Mouse (Mus musculus): ENCODE measurements around the gene Dusp11. TPM values are rescaled to one million over a fixed set of nuclear protein-coding genes. Genes with fewer than 3 reads are reported as not detected.
A peak's percentile ranks its signal among the peaks of the same experiment; 100 is the strongest.
"Not testable (repeated sequence)": the region's sequence is repeated elsewhere in the genome, so short reads cannot be mapped to it uniquely, and the experiment has no call there.

The Dusp11 gene
- total RNA-seq, 2 experiments from 2014 or later, result 56.0 to 94.4 TPM

DNA sequence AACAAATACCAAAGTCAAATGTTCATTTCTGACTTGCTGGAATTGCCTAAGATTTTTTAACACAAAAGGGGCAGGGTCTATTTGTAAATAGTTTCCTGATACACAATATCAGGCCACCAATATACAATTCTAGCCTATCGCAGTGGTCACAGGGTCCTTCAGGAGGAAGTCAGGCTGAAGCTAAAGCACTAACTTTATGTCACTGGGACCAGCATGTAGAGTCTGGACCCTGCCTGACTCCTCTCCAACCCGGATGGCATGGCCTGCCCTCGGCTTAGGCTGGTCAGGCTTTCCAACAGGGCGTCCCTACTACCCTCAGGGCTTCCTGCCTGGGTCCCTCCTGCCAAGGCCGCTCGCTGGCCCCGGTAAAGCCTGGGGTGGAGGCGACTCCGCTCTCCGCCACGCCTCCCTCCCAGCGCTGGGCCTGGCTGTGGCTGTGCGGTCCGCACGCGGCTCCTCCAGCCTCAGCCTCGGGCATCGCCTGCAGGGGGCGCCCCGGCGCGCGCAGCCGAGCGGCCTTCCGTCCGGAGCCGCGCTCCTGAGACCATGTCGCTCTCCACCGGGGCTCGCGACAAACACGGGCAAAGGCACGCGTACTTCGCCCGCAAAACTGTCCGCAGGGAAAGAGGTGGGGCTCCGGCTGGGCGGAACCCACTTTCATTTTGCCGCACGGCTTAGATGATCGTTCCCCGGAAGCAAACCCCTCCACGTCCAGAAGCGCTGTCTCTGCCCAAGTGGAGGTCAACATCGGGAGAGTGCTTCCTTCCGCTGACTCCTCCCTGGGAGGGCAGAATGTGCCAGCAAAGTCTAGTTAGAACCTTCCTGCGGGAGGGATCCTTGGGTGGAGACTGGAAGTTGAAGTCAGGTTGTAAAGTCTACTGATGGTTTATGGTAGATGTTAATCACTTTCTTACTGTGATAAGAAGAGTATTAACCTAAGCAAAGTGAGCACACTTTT lies 24.7 kb downstream of the Dusp11 start:
- peak; percentile 66 to 74 for DNase-seq (ENCODE audit: extremely low spot score in 1 of 2, low spot score in 1 of 2)

DNA sequence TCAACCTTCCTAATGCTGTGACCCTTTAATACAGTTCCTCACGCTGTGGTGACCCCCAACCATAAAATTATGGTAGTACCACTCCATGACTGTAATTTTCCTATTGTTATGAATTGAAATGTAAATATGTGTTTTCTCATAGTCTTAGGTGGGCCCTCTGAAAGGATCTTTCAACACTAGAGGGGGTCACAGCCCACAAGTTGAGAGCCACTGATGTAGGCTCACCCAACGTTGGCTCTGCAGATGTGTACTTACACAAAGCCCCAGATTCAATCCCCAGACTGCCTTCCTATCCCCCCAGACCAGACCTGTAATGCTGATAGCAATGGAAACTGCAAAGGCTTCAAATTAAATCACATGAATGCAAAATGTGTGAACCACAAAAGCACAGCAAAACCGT lies 25.8 kb downstream of the Dusp11 start:
- DNase-seq (ENCODE audit: extremely low spot score in 1 of 2, low spot score in 1 of 2), result no peak

DNA sequence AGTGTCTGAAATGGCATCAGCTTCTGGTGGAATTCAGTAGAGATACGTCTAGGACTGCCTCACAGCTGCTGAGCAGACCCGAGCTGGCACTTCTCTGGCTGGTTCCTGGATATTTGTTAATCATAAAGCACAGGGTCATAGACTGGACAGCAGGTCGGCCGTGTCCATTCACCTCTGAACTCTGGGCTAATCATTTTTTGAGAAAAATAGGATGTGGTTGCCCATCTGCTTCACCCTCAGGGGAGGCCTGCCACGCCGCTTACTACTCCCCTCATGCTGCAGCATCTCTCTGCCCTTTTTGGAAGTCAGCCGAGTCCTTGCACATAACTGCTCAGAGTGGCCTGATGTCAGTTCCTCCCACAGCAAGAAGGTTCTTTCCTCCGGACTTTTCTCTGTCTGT lies 27.4 kb downstream of the Dusp11 start:
- DNase-seq (ENCODE audit: extremely low spot score in 1 of 2, low spot score in 1 of 2), result no peak

DNA sequence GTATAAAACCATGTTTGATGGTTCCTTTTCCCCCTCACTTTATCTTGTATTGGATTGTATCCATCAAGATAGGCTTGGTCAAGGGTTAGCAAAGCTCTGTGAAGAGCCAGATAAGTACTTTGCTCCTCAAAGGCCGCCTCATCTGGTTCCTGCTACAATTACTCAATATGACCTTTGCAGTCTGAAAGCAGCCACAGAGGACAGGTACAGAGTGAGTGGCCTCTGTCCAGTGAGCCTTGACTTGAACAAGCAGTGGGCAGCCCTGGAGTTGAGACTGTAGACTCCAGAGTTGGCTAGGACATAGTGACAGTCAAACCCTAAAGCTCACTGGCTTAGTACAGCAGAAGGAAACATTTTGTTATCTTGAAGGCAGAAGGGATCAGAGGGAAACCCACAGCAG lies 32.2 kb downstream of the Dusp11 start:
- DNase-seq (ENCODE audit: extremely low spot score in 1 of 2, low spot score in 1 of 2), result no peak

DNA sequence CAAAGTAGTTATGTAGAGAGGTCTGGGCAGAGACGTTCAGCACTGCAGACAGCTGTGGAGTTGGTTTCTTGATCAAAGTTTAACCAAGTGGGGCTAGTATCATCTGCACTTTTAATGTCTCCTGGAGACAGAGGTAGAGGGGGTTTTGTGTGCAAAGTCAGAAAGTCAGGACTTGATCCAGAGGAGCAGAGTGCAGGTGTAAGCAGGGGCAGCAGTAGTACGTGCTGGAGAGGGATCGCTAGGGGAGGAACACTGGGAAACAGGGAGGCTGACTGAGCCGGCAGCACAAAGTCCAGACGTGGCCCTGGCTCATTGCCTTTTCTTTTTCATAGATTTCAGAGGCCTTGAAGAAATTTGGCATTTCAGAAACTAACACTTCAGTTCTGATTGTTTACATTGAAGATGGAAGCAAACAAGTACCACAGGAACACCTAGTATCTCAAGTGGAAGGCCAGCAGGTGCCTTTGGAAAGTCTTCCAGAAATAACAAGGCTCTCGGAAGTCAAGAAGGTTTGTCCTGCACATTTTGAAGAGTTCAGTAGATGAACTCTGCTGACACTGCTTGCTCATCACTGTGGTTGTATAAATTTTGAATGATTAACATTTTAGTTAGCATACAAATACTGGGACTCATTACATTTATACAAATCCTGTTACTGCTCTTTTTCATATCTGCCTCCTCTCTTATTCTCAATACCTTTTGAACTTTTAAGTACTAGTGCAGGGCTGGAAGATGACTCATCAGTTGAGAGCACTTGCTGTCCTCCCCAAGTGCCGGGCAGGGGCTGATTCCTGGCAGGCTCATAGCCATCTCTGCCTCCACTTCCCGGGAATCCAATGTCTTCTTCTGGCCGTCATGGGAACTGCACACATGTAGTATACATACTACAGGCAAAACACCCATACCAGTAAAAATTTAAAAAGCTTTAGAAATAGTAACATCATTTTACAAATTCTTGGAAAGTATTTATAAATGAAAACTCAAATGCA lies 33.7 kb downstream of the Dusp11 start:
- no peak for DNase-seq (ENCODE audit: extremely low spot score in 1 of 2, low spot score in 1 of 2)

DNA sequence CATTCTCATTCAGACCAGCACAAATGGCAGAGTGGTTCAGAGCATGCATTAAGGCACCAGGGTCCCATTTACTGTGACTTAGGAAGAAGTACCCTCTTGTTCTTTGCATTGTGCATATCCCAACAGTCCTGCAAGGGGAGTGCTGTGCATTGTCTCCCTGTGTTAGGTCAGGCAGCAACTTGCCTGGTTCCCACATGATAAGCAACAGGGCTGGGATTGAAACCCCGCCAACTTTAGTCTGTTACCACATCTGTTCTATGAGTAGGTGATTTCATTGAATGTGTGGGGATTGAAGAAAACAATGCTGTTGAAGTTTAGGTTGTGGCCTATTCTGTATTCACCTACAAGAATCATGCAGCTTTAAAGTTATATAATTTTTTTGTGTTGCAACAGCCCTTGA lies 34.8 kb downstream of the Dusp11 start:
- no peak for DNase-seq (ENCODE audit: extremely low spot score in 1 of 2, low spot score in 1 of 2)

DNA sequence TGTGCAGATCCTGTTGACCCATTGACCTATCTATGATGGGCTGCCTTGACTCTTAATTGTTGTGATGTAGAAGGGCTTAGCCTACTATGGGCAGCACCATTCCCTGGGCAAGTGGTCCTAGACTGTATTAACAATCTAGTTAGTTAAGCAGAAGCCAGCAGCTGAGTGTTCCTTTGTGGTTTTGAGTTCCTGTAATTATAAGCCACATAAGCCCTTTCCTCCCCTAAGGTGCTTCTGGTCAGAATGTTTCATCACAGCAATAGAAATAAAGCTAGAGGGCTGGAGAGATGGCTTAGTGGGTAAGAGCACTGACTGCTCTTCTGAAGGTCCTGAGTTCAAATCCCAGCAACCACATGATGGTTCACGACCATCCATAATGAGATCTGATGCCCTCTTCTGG lies 37.8 kb downstream of the Dusp11 start:
- no peak for DNase-seq (ENCODE audit: extremely low spot score in 1 of 2, low spot score in 1 of 2)

DNA sequence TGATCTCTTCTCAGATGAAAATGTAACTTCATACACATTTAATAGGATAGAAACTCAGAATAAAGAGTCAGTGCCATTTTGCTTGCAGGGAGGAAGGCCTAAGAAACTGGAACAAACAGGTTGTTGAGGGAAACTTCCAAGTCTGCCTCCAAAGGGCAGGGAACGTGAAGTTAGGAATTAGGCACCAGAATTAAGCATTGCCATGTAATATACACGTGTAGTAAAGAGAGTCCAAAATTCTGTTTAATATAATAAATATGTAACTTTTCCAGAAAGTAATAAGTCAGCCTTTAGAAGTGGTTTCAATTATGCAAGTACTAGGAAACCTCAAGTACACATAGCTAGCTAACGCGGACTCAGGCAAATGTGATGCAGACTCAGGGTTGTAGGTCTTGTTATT lies 42.1 kb downstream of the Dusp11 start:
- DNase-seq (ENCODE audit: extremely low spot score in 1 of 2, low spot score in 1 of 2), result no peak

DNA sequence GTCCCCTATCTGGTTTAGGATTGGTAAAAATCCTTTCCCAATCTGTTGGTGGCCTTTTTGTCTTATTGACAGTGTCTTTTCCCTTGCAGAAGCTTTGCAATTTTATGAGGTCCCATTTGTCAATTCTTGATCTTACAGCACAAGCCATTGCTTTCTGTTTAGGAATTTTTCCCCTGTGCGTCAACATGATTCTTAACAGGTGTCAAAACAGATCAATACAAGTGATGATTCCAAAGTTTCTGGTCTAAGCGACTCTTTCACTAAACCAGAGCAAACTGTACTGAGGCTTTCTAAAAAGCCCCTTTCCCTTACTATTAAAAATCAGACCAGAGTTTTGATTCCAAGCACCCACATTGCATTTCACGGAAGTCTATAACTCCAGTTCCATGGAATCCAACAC lies 43.1 kb downstream of the Dusp11 start:
- not testable (repeated sequence) for DNase-seq (ENCODE audit: extremely low spot score in 1 of 2, low spot score in 1 of 2)

DNA sequence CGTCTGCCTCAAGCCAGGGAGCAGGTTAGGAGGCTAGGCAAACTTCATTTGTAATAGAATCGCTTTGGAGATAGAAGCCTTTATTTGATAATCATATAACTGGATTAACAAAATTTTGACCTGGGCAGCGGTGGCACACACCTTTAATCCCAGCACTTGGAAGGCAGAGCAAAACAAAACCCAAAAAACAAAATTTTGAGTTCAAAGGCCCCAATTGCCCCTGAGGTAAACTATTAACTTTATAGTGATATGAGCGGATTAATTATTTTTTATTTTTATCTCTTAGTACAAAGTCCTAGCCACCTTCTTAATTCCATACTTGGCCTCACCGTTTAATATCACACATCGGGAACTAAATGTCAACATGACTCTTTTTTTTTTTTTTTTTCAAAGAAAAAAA lies 44.9 kb downstream of the Dusp11 start:
- DNase-seq (ENCODE audit: extremely low spot score in 1 of 2, low spot score in 1 of 2), result no peak

DNA sequence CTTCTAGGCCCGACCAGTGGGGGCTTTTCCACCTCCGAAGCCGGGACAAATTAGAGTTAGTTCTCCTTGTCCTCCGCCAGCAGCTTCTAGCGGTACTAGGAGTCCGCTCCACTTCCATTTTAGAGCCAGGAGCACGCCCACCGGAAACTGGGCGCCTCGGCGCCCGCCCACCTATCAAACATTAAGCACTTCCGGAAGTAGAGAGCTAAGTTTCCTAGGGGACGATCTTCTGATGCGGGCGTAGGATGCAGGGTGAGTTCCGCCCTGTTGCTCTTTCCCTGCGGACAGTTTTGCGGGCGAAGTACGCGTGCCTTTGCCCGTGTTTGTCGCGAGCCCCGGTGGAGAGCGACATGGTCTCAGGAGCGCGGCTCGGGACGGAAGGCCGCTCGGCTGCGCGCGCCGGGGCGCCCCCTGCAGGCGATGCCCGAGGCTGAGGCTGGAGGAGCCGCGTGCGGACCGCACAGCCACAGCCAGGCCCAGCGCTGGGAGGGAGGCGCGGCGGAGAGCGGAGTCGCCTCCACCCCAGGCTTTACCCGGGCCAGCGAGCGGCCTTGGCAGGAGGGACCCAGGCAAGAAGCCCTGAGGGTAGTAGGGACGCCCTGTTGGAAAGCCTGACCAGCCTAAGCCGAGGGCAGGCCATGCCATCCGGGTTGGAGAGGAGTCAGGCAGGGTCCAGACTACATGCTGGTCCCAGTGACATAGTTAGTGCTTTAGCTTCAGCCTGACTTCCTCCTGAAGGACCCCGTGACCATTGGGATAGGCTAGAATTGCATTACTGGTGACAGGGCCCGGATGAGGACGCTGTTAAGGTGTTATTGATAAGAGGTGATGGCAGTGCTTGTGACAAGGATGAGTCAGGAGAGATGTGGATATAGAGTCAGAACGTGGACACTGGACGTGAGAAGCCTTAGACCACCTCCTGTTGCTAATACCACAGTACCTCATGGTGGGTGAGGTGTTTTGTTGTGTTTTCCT lies 45.6 kb downstream of the Dusp11 start, which contains the start of gene Nat8f1:
TSS of gene Nat8f1 (minus strand) at position 149 of the 975 bp plus-strand sequence.
- peak; percentile 65 to 83 for DNase-seq (ENCODE audit: extremely low spot score in 1 of 2, low spot score in 1 of 2)

DNA sequence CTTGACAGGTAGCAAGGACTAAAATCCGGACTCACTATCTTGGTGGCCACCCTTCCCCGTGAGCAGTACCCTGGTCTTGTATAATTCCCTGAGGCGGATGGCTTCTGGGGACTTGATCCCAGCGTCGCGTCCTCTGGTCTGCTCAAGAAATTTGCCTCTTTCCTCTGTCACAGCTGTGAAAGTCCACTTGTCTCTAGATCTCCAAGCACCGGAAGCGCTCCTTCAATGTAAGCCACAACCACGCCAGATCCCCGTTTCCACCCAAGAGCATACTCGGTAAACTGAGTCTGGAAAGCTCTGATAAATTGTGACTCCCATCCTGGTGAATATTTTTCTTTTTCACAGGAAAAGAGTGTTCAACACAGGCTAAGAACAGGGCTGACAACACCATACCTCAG lies 46.3 kb downstream of the Dusp11 start:
- DNase-seq (ENCODE audit: extremely low spot score in 1 of 2, low spot score in 1 of 2), result no peak

DNA sequence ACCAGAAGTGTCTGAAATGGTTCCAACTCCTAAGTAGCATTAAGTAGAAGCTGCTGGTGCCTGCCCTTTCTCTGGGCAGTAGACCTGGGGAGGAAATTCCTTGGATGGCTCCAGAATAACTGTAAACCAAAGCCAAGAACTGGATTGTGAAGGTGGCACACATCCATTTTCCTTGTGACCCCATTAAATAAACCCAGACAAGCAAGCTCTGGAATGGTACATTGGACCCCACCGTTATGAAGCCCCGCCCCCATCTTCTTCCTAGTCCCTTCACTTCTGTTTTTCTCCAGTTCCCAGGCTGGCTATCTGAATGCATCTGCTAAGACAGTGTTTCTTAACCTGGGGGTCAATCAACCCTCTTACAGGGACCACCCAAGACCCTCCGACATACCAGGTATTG lies 49.9 kb downstream of the Dusp11 start, which contains the start of gene Tprkb:
TSS of gene Tprkb (plus strand) at position 279 of the 400 bp plus-strand sequence.
- DNase-seq (ENCODE audit: extremely low spot score in 1 of 2, low spot score in 1 of 2), result no peak

DNA sequence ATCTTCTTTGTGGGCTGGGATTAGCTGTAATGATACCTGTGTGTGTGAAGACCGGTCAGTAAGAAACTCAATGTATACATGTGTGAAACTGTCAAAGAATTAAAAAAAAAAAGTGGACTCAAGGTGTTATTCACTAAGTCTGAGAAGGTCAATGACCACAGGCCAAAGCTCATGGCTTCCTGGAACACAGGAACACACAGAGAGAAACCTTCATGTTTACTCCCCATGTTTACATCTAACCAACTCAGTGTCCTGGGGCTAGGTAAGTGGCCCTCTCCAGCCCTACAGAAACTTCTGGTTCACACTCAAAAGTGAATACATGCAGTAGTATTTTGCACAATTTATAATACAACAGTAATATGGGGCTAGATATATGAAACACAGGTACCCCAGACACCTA lies 51.8 kb downstream of the Dusp11 start:
- DNase-seq (ENCODE audit: extremely low spot score in 1 of 2, low spot score in 1 of 2), result no peak

DNA sequence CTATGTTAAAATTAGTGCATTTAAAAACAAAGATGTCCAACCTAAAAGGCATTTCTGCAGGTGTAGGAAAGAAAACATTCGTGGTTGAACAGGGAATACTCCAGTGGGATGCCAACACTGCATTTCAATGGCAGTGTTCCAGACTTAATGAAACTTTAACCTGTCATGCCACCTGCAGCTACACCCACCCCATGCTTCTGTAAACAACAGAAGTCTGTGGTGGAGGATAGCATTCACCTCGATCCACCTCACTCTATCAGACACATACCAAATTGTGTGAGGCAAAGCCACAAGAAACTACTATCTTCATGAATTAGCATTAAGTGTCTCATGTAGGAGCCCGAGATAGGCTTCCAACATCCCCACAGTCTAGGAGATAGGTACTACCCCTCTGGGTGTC lies 53.1 kb downstream of the Dusp11 start:
- DNase-seq (ENCODE audit: extremely low spot score in 1 of 2, low spot score in 1 of 2), result no peak

DNA sequence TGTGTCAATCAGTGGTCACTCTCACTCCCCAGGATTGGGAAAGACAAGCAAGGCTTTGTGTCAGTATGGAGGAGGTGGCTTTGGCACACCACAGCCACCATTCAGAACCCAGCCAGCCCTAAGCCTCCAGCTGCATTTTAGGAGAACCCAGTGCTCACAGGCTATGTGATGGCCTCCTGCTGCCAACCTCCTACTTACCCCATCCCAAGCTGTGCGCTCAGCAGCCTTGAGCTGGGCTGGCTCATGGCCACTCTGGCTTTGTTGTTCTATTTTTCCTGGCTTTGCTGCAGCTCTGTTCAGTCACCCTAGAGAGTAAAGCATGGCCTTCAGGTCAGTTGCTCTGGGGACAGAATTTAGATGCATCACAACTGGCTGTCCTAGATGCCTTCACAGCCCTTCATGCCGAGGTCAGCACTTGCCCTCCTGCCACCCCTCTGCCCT lies 54.5 kb downstream of the Dusp11 start:
- DNase-seq (ENCODE audit: extremely low spot score in 1 of 2, low spot score in 1 of 2), result peak in 1 of 2 experiments; percentile 25

DNA sequence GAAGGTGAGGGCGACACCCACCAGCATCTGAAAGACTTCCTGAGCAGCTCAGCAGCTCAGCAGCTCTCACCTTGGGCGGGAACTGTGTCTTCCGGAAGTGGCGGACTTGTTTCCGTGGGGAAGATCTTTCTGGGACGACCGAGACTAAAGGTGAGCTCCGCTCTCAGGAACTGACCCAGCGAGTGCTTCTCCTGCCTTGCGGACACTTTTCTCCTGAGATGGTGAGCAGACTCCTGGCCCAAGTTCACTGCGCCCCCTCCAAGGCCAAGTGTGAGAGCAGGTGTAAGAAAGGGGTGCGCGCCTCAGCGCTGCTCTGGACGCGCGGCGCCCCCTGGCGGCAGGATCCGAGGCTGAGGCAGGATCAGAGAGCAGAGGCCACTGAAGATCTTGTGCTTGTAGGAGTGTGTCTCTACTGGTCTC lies 56.8 kb downstream of the Dusp11 start, which contains the start of gene Nat8f4:
TSS of gene Nat8f4 (minus strand) at position 243 of the 420 bp plus-strand sequence.
- DNase-seq (ENCODE audit: extremely low spot score in 1 of 2, low spot score in 1 of 2), result peak; percentile 83

DNA sequence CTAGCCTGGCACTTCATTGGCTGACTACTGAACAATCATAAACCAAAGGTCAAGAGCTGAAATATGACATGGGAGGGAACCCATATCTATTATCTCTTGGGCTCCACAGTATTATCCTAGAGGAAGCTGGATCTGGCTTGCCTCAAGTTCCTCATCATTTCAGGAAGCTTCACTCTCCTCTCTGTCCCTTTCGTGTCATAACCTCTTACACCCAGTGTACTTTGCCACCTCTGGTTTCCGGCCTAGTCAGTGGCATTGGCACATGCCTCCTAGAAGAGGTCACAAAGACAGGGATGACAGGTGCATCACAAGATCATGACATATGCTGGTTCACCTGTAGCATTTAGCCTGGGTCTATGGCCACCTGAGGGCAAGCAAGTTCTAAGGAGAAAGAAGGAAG lies 59.2 kb downstream of the Dusp11 start:
- no peak for DNase-seq (ENCODE audit: extremely low spot score in 1 of 2, low spot score in 1 of 2)
